Mouse (Mus musculus) ES-Bruce4 (cell line): ENCODE measurements around the gene Prima1.

ENCODE experiments used
- CTCF ChIP-seq: IDR thresholded peaks from one replicate; pipeline ENCODE4 v1.8.1; 2011; ENCODE audit warnings: low read depth, low read length
- EP300 ChIP-seq: IDR thresholded peaks from 2 replicates; pipeline ENCODE4 v1.6.1; 2011; ENCODE audit warnings: low read depth, low read length; ENCODE audit not compliant: insufficient read depth
- POLR2A ChIP-seq: IDR thresholded peaks from one replicate; pipeline ENCODE4 v1.8.1; 2011; ENCODE audit warnings: low read length; ENCODE audit not compliant: insufficient read depth

DNA sequence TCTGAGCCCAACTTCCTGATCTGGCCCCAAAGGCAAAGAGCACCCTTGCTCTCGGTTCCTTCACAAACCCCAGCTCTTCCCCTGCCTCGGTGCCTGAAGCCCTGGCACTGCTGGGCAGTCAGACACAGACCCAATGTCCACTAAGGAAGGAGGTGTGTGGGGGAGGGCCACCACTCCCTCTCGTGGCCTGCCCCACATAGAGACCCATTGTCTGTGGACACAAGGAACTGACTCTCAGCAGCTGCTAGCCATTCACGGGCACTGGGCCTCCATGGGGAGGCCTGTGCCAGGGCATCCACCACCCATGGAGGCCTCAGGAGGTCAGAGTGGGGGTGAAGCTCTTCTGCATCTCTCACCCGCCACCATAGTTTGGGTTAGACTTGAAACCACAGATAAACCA is 30.9 kb downstream of the Prima1 start:
- TF ChIP-seq CTCF = no peak
- no peak for TF ChIP-seq POLR2A
- no peak for TF ChIP-seq EP300
